Mouse (Mus musculus): ENCODE results near the gene Gm8439.

Gene Gm8439

GRCm38 (mm10) chr4:120613691-120614329 lies 25.3 kb downstream of the Gm8439 start:
- DNase-seq, result no peak

DNA sequence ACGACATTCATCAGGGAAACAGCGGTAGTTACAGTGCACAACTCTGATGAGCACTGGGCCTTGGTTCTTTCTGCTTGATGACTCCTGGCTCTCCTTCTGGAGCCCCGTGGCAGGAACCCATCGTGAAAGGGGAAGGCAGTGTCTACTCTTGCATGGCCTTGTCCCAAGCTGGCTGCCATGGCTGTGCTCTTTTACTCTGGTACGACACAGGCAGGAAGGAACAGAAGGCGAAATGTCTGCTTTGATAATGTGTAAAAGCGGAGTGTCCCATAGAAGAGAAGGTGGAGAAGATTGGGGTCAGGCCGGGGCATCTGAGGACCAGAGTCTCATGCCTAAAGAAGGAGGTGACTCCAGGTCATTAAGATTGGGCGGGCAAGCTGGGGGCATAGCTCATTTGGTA lies 26.1 kb downstream of the Gm8439 start:
- no peak for DNase-seq

GRCm38 (mm10) chr4:120615528-120616081 lies 27.1 kb downstream of the Gm8439 start:
- no peak for DNase-seq

GRCm38 (mm10) chr4:120616199-120617025 lies 27.9 kb downstream of the Gm8439 start:
- no peak for DNase-seq

DNA sequence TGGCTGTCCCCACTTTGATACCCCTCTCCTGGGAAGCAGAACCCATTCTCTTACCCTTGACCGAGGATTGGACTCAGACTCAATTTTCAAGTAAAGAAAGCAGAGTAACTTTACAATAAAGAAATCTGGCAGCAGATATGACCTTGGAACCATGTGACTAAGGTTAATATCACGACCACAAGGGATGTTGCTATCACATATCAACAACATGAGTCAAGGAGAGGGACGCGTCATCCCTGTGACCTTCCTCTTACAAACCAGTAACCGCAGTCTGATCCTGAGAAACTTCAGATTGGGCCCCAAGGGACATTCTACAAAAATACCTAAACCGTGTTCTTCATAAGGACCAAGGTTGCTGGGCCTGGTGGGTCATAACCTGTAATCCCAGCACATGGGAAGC lies 39.2 kb downstream of the Gm8439 start:
- DNase-seq, result no peak

- no peak for DNase-seq
Measured at GRCm38 (mm10) chr4:120630218-120630931, 41.8 kb downstream of the Gm8439 start.

DNA sequence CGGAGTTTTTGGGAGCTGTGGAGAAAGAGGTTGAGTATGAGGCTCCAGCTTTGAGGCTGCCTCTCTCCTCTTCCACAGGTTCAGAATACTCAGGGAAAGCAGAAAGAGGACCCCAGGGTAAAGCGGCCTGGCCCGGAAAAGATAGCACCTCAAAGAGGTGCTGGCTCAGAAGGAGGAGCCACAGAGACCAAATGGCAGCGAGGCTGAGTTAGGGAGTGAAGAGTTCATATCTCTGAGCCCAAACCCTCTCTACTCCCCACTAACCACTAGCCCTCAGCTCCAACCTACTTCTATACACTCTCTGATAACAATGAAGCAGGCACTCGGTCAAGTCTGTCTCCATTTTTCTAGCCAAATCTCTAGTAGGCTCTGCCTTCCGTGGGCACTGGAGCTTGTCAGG lies 43.3 kb downstream of the Gm8439 start:
- no peak for DNase-seq

- DNase-seq, result no peak
Measured at GRCm38 (mm10) chr4:120635351-120635750, 46.8 kb downstream of the Gm8439 start.

DNA sequence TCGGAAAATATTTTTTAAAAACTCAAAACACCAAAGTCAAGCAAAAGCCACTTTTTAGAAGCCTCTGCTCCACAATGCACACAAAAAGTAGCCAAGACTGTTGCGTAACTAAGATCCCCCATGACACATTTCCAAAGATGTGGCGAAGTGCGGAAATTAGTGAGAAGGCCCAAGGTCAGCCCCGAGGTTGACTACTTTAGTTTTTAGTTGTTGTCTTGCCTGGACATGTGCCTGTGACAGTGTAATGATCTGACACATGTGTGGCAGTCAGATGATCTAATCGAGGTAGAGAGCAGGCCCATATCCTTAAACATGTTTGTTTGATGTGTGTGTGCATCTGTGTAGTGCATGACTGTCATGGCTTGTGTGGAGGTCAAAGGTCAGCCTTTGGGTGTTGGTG lies 53.4 kb downstream of the Gm8439 start:
- no peak for DNase-seq

- DNase-seq, result no peak
Measured at GRCm38 (mm10) chr4:120643899-120644298, 55.4 kb downstream of the Gm8439 start.

- no peak for DNase-seq
Measured at GRCm38 (mm10) chr4:120649369-120650207, 61.0 kb downstream of the Gm8439 start.

GRCm38 (mm10) chr4:120650208-120650592 lies 61.7 kb downstream of the Gm8439 start:
- no peak for DNase-seq

DNA sequence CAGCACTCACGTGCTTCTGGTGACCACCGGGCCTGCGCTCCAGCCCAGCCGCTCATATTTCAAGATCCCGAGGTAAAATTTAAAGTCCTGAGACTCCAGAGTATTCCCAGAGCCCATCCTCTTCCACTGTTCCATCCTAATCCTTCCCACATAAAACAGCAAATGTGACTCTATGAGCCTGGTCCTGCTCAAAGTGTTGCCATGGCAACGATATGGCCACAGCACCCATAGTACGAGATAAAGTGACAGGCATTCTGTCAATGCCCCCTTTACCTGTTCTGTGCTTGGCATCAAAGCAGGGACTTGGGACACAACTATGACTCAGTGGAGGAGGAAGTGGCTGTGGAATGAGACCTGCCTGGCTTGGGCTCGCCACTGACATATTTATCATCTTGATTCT lies 67.4 kb downstream of the Gm8439 start:
- no peak for DNase-seq

Data from spleen, adult 18-20 months (tissue).